Mouse (Mus musculus) ES-Bruce4 (cell line): ENCODE data around the gene Ncbp2. TPM values are rescaled to one million over a fixed set of nuclear protein-coding genes. Genes with fewer than 3 reads are reported as not detected.

Experiments
- H3K27ac ChIP-seq: 2 replicates; pipeline ENCODE4 v1.5.1; 2012; ENCODE audit warnings: low read length, inconsistent platforms; ENCODE audit not compliant: insufficient read depth
- H3K27me3 ChIP-seq: 2 replicates; pipeline ENCODE4 v1.6.1; 2012; ENCODE audit warnings: mild to moderate bottlenecking, low read length, inconsistent platforms; ENCODE audit not compliant: control insufficient read depth, poor library complexity, insufficient read depth, severe bottlenecking
- H3K36me3 ChIP-seq: 2 replicates; pipeline ENCODE4 v1.6.1; 2012; ENCODE audit warnings: inconsistent platforms, mild to moderate bottlenecking, low read length, moderate library complexity; ENCODE audit not compliant: control insufficient read depth, poor library complexity, insufficient read depth, severe bottlenecking
- H3K4me1 ChIP-seq: one replicate; pipeline ENCODE4 v1.8.1; 2011; ENCODE audit warnings: low read length; ENCODE audit not compliant: control insufficient read depth, insufficient read depth
- H3K4me3 ChIP-seq: 2 replicates; pipeline ENCODE4 v1.5.1; 2011; ENCODE audit warnings: low read depth, mild to moderate bottlenecking, low read length
- H3K9ac ChIP-seq: 2 replicates; pipeline ENCODE4 v1.6.1; 2012; ENCODE audit warnings: low read depth, mild to moderate bottlenecking, inconsistent platforms; ENCODE audit not compliant: poor library complexity, severe bottlenecking
- H3K9me3 ChIP-seq: replicated peaks from 2 replicates; pipeline ENCODE4 v1.6.1; 2012; ENCODE audit warnings: mild to moderate bottlenecking, low read length, inconsistent platforms; ENCODE audit not compliant: control insufficient read depth, poor library complexity, insufficient read depth, severe bottlenecking
- CTCF ChIP-seq: IDR thresholded peaks from one replicate; pipeline ENCODE4 v1.8.1; 2011; ENCODE audit warnings: low read depth, low read length
- EP300 ChIP-seq: IDR thresholded peaks from 2 replicates; pipeline ENCODE4 v1.6.1; 2011; ENCODE audit warnings: low read depth, low read length; ENCODE audit not compliant: insufficient read depth
- POLR2A ChIP-seq: IDR thresholded peaks from one replicate; pipeline ENCODE4 v1.8.1; 2011; ENCODE audit warnings: low read length; ENCODE audit not compliant: insufficient read depth
- polyA plus RNA-seq: library from polyadenylated mRNA; stranded (reverse); fragments of >200 nt; gene quantifications from 2 replicates; pipeline ENCODE4 v1.2.4, GENCODE M21; 2011; ENCODE audit warnings: low read depth; ENCODE audit not compliant: missing spikeins, insufficient read depth, insufficient read length

Gene Ncbp2
- polyA plus RNA-seq, 1 experiment = 84.8 TPM

- TF ChIP-seq POLR2A (no peak), EP300 (no peak), CTCF (no peak)
- Histone ChIP-seq H3K27ac (no peak overlapping the region), H3K4me1 (no peaks in the 10 kb centered on the region), H3K4me3 (no peak overlapping the region), H3K27me3 (no peaks in the 10 kb centered on the region), H3K9me3 (no peaks in the 10 kb centered on the region), H3K9ac (no peak overlapping the region), H3K36me3 (no peaks in the 10 kb centered on the region)
Measured at GRCm38 (mm10) chr16:31926091-31926490, 22.2 kb upstream of the Ncbp2 start.

- TF ChIP-seq EP300 = peak; percentile 63
- no peak for TF ChIP-seq POLR2A
- Histone ChIP-seq H3K9ac (no peak overlapping the region), H3K36me3 (no peaks in the 10 kb centered on the region), H3K9me3 (no peaks in the 10 kb centered on the region), H3K27me3 (no peaks in the 10 kb centered on the region), H3K27ac (no peak overlapping the region), H3K4me3 (no peak overlapping the region), H3K4me1 (no peaks in the 10 kb centered on the region)
Measured at GRCm38 (mm10) chr16:31926547-31927182, 21.6 kb upstream of the Ncbp2 start.

GRCm38 (mm10) chr16:31927412-31927811 is 20.9 kb upstream of the Ncbp2 start:
- H3K27me3 ChIP-seq = no peaks in the 10 kb centered on the region
- H3K27ac ChIP-seq = no peak overlapping the region
- no peak overlapping the region for H3K9ac ChIP-seq
- H3K36me3 ChIP-seq = no peaks in the 10 kb centered on the region
- H3K9me3 ChIP-seq = no peaks in the 10 kb centered on the region
- no peak for TF ChIP-seq EP300
- TF ChIP-seq CTCF = no peak
- no peak for TF ChIP-seq POLR2A
- no peak overlapping the region for H3K4me3 ChIP-seq
- H3K4me1 ChIP-seq = no peaks in the 10 kb centered on the region

- Histone ChIP-seq H3K9ac (no peak overlapping the region), H3K27me3 (peaks cover 3% of the 10 kb centered on the region; the same call in 1 of the 2 replicates), H3K4me1 (peaks cover 2% of the 10 kb centered on the region), H3K4me3 (peak overlapping the region; percentile 12), H3K9me3 (no peaks in the 10 kb centered on the region), H3K36me3 (no peaks in the 10 kb centered on the region), H3K27ac (no peak overlapping the region)
- TF ChIP-seq EP300 = no peak
- no peak for TF ChIP-seq CTCF
- TF ChIP-seq POLR2A = no peak
Measured at GRCm38 (mm10) chr16:31931330-31931729, 17.0 kb upstream of the Ncbp2 start.

GRCm38 (mm10) chr16:31932255-31932654 is 16.1 kb upstream of the Ncbp2 start:
- H3K4me1 ChIP-seq = peaks cover 2% of the 10 kb centered on the region
- H3K27ac ChIP-seq = no peak overlapping the region

GRCm38 (mm10) chr16:31932840-31933697 is 15.2 kb upstream of the Ncbp2 start:
- TF ChIP-seq POLR2A (no peak), CTCF (peak; percentile 89), EP300 (no peak)
- H3K27me3 ChIP-seq = peaks cover 3% of the 10 kb centered on the region; the same call in 1 of the 2 replicates
- H3K4me3 ChIP-seq = peak overlapping the region; percentile 44
- H3K9ac ChIP-seq = no peak overlapping the region
- H3K9me3 ChIP-seq = no peaks in the 10 kb centered on the region
- H3K4me1 ChIP-seq = peaks cover 2% of the 10 kb centered on the region
- no peak overlapping the region for H3K27ac ChIP-seq
- H3K36me3 ChIP-seq = no peaks in the 10 kb centered on the region

More at GRCm38 (mm10) chr16:31932255-31932654, 16.1 kb upstream of the Ncbp2 start:
- Histone ChIP-seq H3K27me3 (peaks cover 3% of the 10 kb centered on the region; the same call in 1 of the 2 replicates), H3K4me3 (no peak overlapping the region), H3K9me3 (no peaks in the 10 kb centered on the region), H3K36me3 (no peaks in the 10 kb centered on the region), H3K9ac (no peak overlapping the region)
- TF ChIP-seq EP300 = no peak
- TF ChIP-seq CTCF = no peak
- TF ChIP-seq POLR2A = no peak
